Mouse (Mus musculus) lung, postnatal 36 days (tissue): ENCODE data around the gene Cotl1.
A peak's percentile ranks its signal among the peaks of the same experiment; 100 is the strongest.

Experiments
- DNase-seq: peaks from one replicate; pipeline ENCODE4 v3.0.0; 2022; ENCODE audit warnings: mixed read lengths

The Cotl1 gene

DNA sequence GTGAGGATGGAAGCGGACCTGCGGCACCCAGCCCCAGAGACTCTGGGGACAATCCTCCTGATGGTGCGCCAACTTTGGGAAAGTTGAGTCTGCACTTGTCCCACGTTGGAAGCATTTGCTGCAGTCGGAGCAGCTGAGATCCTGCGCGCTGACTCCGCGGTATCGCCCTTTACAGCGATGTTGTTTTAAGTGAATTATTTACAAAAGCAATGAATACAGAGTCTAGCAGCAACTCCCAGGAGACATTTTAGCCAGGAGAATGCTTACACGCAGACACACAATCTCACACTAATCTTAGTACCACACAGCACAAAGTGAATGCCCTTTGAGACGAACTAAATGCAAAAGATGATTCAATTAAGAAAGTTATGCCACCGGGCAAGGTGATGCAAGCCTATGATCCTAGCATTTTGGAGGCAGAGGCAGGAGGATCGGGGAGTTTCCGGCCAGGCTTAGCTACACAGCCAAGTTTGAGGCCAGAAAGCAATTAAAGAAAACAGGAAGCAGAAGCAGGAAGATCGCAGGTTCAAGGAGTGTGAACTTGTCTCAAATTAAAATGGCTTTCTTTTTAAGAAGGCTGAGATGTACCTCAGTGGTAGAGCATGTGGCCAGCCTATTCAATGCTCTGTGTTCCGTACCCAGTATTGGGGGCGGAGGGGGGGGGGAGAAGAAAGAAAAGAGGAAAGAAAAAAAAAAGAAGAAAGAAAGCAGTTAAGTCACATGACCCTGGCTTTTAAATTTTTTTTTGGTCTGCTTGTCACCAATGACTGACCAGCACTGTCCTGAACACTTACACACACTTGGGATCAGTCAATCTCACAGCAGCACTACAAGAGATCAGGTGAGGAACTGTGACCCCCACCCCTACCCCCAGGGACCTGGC lies 2.0 kb downstream of the Cotl1 start:
- DNase-seq, result no peak

DNA sequence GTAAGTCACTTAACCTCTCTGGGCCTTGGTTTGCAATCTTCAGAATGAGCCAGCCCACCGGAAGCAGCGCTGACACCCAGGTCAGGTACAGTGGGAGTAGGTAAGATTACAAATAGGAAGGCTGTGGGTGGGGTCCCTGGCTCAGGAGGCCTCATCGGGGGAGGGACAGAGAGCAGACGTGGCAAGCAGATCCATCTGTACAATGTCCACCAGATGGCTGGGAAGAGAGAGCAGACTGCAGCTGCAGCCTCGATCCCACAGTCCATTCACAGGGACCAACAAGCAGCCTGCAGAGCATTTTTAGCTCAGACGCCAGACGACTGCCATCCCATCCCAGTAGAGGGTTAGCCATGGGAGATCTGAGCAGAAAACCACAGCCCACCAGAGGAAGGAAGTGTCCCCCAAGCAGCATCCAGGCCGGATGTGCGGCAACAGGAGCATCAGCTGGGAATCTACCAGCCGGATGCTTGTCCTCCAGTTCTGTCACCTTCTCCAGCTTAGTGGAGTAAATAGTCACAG lies 2.7 kb downstream of the Cotl1 start:
- no peak for DNase-seq

DNA sequence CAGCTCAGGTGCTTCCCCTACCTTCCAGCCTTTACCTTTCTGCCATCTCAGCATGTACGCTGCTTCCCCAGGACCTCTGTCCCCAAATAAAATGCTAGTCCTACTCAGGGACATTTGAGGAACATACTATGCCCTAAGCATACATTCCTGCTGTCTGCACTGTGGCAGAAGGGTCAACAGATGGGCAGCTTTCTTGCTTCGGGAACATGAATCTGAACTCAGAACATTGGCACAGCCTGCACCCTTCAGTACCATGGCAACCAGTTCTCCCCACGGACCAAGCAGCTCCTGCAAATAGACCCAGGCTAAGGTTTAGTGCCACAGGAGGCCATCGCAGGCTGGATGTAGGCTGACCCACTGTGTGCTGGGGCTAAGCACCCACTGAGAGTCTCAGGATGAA lies 3.5 kb downstream of the Cotl1 start:
- DNase-seq, result no peak

DNA sequence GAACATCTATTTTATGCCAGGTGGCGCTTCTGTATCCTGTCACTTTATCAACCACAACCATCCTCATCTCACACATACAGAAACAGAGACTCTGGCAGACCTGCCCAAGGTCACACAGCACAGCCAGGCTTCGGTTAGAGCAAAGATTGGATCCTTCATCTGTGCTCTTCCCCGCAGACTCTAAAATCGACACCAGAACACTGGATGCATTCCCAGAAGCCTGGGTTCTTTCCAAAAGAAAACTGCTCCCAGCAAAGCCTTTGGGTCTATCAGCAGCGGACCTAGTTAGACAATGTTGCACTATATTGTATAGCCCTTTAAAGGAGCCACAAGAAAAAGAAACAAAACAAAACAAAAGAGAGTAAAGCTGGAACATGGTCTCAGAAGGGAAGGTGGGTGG lies 5.1 kb downstream of the Cotl1 start:
- DNase-seq, result no peak

DNA sequence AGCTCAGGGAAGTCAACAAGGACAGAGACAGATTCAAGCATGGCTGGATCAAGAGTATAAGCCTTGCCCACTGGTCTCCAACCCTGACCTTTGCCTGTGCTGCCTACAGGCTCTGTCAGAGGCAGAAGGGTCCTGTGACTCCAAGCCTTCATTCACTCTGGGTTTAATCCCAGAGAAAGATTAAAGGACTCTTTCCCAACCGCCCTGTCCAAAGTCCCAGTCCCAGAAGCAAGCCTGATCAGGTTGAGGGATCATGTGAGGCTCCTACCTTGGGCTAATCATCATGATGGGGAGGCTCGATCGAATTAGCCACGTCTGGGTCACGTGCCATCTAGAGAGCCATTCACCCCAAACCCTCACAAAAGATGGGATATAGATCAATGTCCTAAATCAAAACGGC lies 5.7 kb downstream of the Cotl1 start:
- no peak for DNase-seq

DNA sequence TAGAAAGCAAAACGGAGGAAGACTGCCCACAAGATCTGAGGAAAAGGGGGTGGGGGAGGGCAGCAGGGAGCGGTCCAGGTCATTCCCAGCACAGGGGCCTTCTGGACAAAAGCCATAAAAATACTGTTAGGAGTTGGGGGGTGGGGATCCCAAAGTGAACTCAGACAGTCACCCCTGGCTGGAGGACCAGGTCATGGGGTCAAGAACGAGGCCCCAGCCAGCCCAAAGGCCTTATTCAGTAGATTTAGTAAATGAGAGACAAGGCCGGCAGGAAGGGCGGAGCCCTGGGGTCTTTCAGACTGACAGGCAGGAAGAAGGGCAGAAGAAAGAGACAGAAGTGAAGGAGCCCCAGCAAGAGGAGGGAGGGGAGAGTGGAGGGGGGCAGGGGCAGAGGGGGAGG lies 7.4 kb downstream of the Cotl1 start:
- no peak for DNase-seq

DNA sequence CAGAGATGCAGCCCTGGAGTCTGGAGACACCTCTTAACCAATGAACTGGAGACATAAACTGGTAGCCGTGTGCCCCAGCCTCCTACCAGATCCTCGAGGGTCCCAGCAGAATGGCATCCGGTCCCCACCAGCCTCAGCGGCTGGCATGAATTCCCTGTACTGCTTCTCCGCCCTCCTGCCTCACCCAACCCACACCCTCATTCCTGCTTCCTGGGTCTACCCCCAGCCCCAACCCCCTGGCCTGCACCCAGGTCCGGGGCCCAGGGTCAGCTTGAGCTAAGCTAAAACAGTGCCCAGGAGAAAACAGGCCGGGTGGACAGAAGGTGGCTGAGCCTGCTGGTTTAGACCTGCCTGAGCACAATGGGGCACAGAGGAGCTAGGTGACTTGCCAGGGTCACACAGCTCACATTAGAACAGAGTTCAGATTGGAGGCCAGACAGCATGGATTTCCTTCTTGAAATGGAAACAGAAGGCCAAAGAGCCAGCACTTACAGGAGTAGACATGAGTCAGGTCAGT lies 8.2 kb downstream of the Cotl1 start:
- no peak for DNase-seq

DNA sequence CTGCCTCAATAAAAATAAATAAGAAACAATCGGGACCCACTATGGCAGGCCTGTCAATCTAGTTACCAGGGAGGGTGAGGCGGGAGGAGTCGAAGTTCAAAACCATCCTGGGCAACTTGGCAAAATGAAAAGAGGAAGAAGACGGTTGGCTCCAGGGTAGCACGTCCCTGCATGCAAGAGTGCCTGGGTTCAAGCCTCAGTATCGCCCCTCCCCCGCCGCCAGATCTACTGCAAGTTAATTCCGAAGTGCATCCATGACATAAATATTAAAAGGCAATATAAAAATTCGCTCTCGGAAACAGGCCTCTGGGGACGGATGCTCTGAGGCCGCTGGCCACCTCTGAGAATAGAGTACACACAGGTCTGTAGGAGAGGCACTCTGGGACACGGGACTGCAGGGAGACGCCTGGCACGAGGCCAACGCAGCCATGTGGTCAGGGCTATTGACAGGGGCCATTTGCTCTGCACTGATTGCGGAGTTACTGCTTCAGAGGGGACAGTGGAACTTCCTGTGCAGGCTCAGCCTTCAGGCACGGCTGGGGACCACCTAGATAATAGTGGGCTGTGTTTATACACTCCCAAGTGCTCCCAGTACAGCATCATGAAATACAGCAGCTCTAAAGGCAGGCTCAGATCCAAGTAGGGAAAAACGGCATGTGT lies 8.9 kb downstream of the Cotl1 start:
- peak; percentile 89 for DNase-seq

DNA sequence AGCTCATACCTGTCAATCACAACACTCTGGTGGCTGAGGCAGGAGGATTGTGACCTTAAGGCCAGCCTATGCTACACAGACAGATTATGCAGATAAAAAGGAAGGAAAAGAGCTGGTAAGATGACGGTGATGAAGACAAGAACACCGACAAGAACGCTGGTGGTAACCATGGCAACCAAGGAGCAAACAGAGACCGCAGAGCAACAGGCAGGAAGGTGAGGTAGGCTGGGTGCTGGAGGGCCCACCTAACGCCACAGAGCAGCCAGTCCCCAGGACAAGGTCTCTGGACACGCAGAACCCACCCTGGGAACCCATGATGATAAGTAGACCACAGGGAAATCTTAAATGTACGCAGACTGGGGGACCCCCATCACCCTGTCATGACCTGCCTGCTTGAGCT lies 9.8 kb downstream of the Cotl1 start:
- DNase-seq, result no peak

DNA sequence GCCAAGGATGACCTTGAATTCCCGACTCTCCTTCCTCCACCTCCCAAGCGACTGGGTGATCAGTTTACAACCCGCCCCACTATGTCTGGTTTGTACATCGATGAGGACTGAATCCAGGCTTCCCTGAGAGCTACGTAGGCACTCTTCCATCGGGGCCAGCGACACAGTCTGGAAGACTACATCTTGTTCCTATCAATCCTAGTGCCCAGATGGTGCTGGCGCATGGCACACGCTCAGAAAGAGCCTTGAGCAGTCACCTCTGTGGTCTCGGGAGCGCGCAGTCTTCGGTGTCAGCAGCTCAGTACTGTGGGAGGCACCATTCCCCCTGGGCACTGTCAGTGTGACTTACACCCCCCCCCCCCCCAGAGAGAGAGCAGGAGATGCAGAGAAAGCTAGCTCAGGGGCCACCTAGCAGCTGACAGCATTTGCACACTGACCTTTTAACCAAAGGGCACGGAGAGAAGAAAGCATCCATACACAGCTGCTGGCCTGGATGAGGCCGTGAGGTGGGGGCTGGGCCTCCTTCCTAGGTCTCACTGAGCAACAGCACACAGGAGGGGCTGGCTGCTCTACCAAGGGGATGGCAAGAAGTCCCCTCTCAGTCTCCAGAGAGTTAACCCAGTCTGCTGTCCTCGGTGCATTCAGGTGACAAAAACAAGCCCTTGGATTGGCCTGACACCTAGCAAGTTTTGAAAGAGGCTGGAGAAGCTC lies 10.3 kb downstream of the Cotl1 start:
- DNase-seq, result no peak

DNA sequence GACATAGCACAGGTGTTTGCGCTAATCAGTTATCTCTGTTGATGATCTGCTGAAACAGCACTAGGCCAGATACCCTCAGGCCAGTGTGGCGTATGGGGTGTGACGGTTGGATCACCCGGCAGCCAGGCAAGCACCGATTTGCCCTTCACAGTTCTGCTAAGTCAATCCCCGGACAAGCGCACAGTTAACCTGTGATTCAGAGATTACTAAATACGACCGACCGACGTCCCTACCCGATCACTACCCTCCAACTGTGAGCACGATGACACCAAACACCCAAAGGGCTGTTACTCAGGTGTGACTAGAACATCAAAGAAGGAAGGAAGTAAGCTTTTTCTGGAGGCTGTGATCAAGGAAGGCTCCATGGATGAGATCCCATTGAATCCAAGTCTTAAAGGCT lies 10.9 kb downstream of the Cotl1 start:
- no peak for DNase-seq

DNA sequence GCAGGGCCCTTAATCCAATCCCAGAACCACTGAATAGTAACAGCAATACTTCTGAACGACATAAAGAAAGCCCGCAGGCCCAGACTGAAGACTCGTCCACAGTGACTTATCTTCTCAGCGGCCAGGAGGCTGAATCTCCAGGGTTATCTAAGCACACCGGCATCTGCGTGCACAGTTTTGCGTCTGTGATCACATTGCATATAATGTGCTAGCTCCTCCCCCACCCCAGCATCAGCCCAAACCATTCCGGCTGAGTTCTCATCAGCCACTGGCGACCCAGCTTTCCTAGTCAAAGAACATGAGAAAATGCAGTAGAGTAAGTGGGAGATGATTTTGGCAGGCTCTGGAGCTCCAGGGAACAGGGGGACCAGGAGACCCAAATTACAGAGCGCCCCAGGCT lies 11.3 kb downstream of the Cotl1 start:
- no peak for DNase-seq

DNA sequence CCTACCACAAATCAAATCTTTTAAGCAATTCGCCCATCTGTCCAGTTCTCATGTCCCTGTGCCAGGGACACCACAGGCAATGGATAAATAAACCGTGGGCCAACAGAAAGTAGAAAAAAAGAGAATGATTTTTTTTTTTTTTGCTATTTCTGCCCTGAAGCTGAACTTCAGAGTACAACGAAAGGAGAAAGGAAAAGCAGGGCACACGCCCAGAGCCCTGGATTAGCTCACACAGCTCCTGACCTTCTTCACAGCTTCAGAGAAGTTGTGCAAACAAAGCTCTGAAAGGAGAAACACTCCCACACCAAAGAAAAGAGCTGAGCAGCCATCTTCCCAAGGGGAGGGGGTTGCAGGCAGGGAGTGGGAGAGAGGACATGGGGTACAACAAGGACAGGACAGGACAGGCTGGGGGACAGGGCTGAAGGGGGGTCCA lies 12.6 kb downstream of the Cotl1 start:
- DNase-seq, result peak; percentile 63

DNA sequence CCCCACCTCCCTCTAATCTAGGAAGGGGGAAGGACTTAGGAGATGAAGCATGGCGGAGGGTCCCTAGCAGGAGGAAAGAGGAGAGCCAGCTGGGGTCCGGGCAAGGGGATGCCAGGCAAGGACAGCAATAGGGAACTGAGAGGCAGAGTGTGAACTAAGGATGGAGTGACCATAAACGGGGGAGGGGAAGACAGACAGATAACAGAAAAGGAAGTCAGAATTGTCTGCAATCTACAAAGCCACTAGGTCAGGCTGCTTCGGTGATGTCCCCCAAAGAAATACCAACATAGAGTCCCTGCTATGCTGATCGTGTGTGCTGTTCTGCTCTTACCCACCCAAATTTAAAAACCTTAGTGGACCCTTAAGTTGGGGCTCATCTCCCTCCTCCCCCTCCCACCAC lies 13.4 kb downstream of the Cotl1 start:
- DNase-seq, result no peak

DNA sequence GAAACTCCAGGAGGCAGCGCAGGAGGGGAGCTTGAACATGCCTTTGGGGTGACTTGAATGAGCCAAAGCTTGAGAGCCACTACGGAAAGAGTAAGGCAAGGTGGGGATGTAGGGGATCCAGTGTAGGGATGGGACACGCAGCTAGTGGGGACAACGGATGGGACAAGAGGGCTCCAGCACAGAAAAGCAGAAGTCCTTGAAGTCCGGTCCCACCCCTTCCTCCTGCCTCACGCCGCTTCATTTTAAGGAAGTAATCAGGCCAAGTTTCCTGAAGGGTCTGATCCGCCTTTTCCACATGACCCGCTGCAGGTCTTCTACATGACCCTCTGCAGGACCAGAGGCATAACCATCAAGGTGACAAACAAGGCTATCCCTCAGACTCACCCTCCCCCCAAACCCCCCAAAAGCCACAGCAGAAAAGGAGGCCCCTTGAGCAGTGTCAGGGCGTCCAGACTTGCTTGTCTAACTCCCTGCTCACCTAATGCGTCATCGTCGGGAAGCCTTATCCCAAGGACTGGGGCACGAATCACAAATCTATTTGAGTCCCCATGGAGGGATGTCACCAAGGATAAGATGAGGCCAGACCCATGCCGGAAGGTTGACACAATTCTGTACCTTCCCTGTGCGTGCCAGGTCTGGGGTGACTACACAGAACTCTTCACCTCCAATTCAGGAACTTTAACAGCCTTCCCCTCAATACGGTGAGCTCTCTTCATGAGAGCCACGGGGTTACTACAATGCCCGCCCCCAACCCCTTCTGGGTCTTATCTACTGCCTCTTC lies 14.2 kb downstream of the Cotl1 start:
- peak; percentile 63 for DNase-seq

DNA sequence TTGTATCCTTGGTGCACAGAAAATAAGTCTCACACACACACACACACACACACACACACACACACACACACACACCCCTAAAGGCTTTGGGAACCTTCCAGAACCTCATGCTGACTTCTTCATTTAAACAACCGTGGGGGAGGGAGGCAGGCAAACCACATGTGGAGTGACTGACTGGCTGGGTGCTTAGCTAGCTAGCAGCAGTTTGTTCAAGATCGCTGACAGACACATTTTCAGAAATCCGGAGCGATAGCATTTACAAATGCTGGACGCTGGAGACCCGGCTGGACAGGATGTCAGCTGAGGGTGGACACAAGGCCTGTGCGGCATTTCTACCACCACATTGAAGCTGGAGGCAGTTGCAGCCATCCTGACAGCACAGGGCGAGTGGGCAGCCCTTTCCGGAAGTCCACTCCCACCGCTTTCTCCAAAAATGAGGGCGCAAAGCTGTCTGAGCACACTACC lies 15.5 kb downstream of the Cotl1 start:
- DNase-seq, result peak; percentile 65

DNA sequence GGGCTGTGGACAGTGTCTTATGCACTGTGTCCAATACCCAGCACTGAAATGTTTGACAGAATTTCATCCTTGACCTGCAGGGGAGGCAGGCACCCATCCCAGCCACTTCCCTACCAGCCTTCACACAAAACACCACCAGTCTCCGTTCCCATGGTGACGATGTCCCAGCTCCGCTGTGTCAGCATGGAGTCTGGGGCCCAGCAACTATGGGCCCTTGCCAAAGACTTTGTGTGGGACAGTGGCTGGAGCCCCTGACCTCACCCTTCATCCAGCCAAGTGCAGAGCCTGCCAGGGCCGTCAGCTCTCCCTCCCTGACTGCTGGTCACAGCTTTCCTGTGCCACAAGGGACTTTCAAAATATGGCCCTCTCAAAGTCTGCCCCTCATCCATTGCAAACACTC lies 16.2 kb downstream of the Cotl1 start:
- no peak for DNase-seq

DNA sequence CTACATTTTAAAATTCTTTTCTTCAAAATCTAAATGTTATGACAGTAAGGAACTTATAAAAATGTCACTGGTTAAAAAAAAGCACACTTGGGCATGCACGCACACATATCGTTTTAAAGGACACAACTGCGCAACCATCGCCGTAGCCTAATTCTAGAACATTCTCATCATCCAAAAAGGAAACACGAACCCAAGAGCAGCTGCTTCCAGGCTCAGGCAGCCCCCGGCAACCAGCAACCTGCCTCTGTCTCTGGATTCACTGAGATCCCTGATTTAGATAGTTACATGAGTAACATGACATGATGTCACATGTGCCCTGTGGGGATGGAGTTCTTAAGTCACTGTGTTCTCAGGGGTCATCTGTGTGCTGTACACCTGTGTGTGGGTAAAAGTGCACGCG lies 17.1 kb downstream of the Cotl1 start:
- DNase-seq, result no peak

DNA sequence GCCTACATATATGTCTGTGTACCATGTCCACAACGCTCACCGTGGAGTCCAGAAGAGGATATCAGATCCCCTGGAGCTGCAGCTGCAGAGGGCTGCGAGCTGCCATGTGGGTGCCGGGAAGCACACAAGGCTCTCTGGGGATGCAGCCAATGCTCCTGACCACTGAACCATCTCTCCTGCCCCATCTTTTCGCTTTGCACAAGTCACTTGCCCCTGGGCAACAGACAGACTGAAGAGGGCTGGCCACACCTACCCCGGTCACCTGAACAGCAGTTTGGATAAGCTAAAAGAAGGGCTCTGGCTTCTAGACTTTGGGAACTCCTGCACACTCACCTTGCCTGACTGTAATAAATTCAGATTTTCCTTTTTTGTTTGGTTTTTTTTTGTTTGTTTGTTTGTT lies 18.7 kb downstream of the Cotl1 start:
- no peak for DNase-seq

DNA sequence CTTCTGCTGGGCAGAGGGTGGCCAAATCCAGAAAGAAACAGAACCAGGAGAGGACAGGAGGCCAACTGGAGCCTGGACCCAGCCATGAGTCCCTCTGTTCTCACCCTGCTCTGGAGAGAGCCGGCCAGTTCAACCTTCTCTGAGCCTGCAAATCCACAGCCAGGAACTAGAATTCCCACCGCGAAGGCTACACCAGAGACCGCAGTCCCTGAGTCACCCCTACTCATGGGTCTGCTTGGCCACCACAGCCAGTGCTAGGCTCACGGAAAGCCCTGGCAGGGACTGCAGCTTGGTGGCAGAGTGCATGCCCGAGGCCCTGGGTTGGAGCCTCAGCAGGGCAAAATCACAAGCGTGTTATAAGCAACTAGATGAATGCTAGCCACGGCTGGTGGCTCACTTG lies 20.4 kb downstream of the Cotl1 start:
- DNase-seq, result no peak

DNA sequence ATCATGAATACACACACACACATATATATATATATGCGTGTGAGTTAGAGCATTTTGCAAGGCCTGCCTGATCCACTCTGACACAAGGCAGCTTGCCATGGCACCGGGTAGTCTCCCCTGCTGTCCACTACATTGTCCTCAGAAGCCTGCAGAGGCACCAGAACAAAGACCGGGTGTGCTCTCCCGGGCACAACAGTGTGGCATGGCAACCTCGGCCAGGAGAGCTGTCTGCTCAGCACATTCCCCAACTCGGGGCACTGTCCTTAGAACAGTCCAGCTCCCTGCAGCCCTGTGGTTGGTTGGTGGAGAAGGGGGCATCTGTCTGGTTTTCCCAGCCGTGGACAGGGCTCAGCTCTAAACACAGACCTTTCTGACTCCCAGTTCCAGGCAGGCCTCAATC lies 21.0 kb downstream of the Cotl1 start:
- no peak for DNase-seq

DNA sequence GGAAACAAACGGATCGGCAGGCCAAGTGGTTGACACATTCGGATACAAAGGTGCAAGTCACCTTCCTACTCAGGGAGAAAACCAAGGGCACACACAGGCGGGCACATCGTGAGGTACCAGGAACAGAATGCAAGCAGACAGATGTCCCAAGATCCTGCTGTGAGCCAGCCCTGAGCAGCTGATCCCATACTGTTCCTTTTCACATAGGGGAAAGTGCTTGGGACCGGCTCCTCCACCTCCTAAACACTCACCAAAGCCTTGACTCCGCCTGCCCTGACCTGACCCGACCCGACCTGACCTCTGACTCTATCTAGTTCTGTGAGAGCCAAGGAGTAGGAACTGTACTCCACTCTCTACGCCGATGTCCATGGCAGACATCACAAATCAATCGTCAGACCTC lies 22.9 kb downstream of the Cotl1 start:
- DNase-seq, result no peak

DNA sequence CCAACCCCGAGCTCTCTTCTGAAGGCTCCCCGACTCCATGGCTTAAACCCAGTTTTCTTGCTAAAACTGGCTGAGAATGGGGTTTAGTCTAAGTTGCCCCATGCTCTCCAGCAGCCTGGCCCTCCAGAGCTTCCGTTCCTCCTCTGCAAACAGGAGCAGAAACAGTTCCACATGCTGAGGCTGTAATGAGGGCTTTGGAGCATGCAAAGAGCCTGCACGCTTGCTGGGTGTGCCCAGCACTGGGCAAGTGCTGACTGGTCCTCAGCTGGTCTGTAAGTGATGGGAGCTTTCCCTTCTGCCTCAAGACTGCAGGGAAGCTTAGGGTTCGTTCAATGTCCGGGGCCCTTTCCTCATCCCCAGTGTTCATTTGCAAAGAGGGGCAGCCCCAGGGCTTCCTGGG lies 24.1 kb downstream of the Cotl1 start:
- DNase-seq, result no peak
